Mouse (Mus musculus) intestine, postnatal 0 days (tissue): Measurements from ENCODE around the gene Olfr466. TPM values are rescaled to one million over a fixed set of nuclear protein-coding genes. Genes with fewer than 3 reads are reported as not detected.

Experiments
- ATAC-seq: fragments of 200-750 bp; cut with Nextera tagmentation; 2 replicates; pipeline ENCODE4 v1.8.0; 2017; ENCODE audit warnings: mild to moderate bottlenecking, moderate TSS enrichment, moderate library complexity
- H3K27ac ChIP-seq: fragments of 300-500 bp; sonication (generic); 2 replicates; pipeline ENCODE4 v1.5.1; 2014; ENCODE audit warnings: mild to moderate bottlenecking, low read depth, low read length, moderate library complexity
- H3K27me3 ChIP-seq: fragments of 300-500 bp; sonication (generic); replicated peaks from 2 replicates; pipeline ENCODE4 v1.6.1; 2014; ENCODE audit warnings: low read length, mixed read lengths; ENCODE audit not compliant: control insufficient read depth, insufficient read depth
- H3K36me3 ChIP-seq: fragments of 300-500 bp; sonication (generic); 2 replicates; pipeline ENCODE4 v1.6.1; 2014; ENCODE audit warnings: mild to moderate bottlenecking, moderate library complexity; ENCODE audit not compliant: control insufficient read depth, insufficient read depth
- H3K4me1 ChIP-seq: fragments of 300-500 bp; sonication (generic); replicated peaks from 2 replicates; pipeline ENCODE4 v1.6.1; 2014; ENCODE audit warnings: antibody characterized with exemption, low read length, mixed read lengths; ENCODE audit not compliant: control insufficient read depth, insufficient read depth
- H3K4me2 ChIP-seq: fragments of 300-500 bp; sonication (generic); replicated peaks from 2 replicates; pipeline ENCODE4 v1.6.1; 2014; ENCODE audit warnings: low read depth, mild to moderate bottlenecking, moderate library complexity
- H3K4me3 ChIP-seq: fragments of 300-500 bp; sonication (generic); 2 replicates; pipeline ENCODE4 v1.5.1; 2014; ENCODE audit warnings: low read depth, low read length
- H3K9ac ChIP-seq: fragments of 300-500 bp; sonication (generic); 2 replicates; pipeline ENCODE4 v1.6.1; 2014; ENCODE audit warnings: mild to moderate bottlenecking, low read depth, low read length
- H3K9me3 ChIP-seq: fragments of 300-500 bp; sonication (generic); 2 replicates; pipeline ENCODE4 v1.6.1; 2016; ENCODE audit warnings: mixed run types; ENCODE audit not compliant: control insufficient read depth
- CTCF ChIP-seq: sonication (generic); IDR thresholded peaks from 2 replicates; pipeline ENCODE4 v1.5.1; 2016; ENCODE audit warnings: low read depth, mild to moderate bottlenecking, control low read depth, antibody characterized with exemption, moderate library complexity
- WGBS: fragments of 180-500 bp; shearing (Covaris S2); extraction: QIAGEN DNeasy Blood & Tissue Kit; methylation state at CpG from one replicate; pipeline ENCODE4 v1.1.7; 2014; 5-methylcytosine and 5-hydroxymethylcytosine counted together
- polyA plus RNA-seq: library from polyadenylated mRNA; unstranded; fragments of >200 nt; fragmentation: Nextera tagmentation; extraction: Ambion mirVana; gene quantifications from 2 replicates; pipeline ENCODE4 v1.2.1, GENCODE M21; 2015

Olfr466 gene
- polyA plus RNA-seq, result not detected in 2 replicates

DNA sequence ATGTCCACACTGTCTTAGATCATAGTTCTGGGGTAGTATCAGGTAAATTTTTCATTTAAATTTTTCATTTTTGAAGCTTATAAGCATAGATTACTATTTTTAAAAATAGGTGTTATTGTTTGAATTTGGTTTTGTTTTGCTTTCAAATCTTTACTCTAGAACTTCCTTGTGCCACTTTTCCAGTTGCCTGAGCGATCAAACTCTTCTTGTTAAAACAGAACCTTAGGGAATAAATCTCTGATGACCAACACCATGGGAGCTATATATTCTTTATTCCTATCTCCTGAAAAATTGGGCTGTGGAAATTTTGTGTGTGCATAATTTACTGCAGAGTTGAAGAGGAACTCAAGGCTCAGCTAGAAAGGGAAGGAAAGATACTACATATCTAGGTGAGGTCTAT lies at the start of gene Olfr466:
Olfr466 (plus strand) TSS at position 301 of the 400 bp plus-strand sequence.
- H3K27ac ChIP-seq, result no peak within 1 kb of the TSS
- no peaks in the 10 kb centered on the region for H3K27me3 ChIP-seq
- 58% methylated on average over 1 of the region's 1 CpGs for WGBS
- H3K9me3 ChIP-seq, result no peaks in the 10 kb centered on the region
- no peak within 1 kb of the TSS for H3K4me2 ChIP-seq
- H3K4me3 ChIP-seq, result no peak within 1 kb of the TSS
- no peak for ATAC-seq
- TF ChIP-seq CTCF, result no peak
- no peak within 1 kb of the TSS for H3K9ac ChIP-seq
- no peaks in the 10 kb centered on the region for H3K4me1 ChIP-seq
- H3K36me3 ChIP-seq, result no peaks in the 10 kb centered on the region

DNA sequence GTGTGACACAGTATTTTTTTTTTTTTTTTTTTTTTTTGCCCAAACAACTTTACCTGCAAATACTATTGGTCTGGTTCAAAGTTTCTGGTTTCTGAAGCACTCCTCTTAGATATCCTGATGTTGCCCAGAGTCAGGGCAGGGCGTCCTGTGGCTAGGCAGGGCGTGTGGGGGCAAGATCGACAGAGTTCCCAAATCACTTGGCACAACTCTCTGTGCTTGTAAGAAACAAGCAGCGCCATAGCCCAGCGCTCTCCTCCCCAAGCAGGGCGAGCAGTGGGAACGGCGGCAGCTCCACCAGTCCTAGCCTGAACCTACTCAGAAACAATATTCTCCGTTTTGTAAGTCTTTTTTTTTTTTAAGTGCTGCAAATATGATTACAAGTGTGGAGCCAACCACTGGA lies 49.4 kb upstream of the Olfr466 start:
- no peaks in the 10 kb centered on the region for H3K27me3 ChIP-seq
- no peak overlapping the region for H3K4me2 ChIP-seq
- H3K4me3 ChIP-seq, result no peak overlapping the region
- H3K27ac ChIP-seq, result no peak overlapping the region
- WGBS, result 94% methylated on average over 9 of the region's 9 CpGs
- H3K9ac ChIP-seq, result no peak overlapping the region
- H3K9me3 ChIP-seq, result no peaks in the 10 kb centered on the region
- ATAC-seq, result no peak
- H3K36me3 ChIP-seq, result no peaks in the 10 kb centered on the region
- TF ChIP-seq CTCF, result no peak
- H3K4me1 ChIP-seq, result no peaks in the 10 kb centered on the region

DNA sequence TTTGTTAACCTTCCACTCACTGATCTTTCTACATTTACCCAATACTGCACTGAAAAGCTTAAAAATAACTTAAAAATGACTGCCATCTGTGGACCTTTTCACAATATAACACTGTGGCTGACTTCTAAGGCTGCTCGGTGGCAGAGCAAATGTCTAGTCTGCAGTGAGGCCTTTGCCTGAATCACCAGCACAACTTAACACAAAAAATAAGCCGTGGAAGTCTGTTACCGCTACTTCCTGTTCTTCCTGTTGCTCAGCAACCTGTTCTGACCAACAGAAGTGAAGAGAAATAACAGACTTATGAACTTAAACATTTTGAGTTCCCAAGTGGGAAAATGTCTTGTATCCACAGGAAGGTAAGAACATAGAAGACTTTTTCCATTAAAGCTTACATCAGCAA lies 48.8 kb upstream of the Olfr466 start:
- Histone ChIP-seq H3K36me3 (no peaks in the 10 kb centered on the region), H3K9me3 (no peaks in the 10 kb centered on the region), H3K4me2 (no peak overlapping the region), H3K27ac (no peak overlapping the region), H3K9ac (no peak overlapping the region), H3K4me1 (no peaks in the 10 kb centered on the region), H3K27me3 (no peaks in the 10 kb centered on the region), H3K4me3 (no peak overlapping the region)
- WGBS, result 91% methylated on average over 3 of the region's 3 CpGs
- no peak for TF ChIP-seq CTCF
- no peak for ATAC-seq

DNA sequence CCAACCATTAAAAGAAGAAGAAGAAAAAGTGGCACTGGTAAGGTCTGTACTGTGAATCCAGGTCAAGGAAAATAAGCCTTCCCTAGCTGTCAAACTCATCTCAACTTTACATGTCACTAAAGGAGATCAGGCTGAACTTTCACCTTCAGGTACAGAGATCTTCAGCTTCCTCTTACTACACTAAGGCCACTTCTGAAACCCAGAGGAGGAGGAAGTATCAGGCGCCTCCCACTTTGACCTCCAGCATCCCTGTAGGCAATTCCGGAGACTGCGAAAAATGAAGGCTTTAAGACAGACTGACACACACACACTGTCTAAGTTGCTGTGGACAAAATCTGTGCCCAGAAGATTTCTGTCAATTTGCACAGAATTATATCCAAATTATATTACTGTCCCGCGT lies 38.1 kb upstream of the Olfr466 start:
- TF ChIP-seq CTCF, result no peak
- peak overlapping the region; percentile 77 for H3K4me3 ChIP-seq
- no peaks in the 10 kb centered on the region for H3K36me3 ChIP-seq
- H3K4me2 ChIP-seq, result peak overlapping the region; percentile 66
- 0% methylated on average over 5 of the region's 5 CpGs for WGBS
- no peaks in the 10 kb centered on the region for H3K27me3 ChIP-seq
- H3K9ac ChIP-seq, result peak overlapping the region; percentile 82
- H3K4me1 ChIP-seq, result no peaks in the 10 kb centered on the region
- H3K27ac ChIP-seq, result peak overlapping the region; percentile 91
- H3K9me3 ChIP-seq, result no peaks in the 10 kb centered on the region
- ATAC-seq, result peak; percentile 58

DNA sequence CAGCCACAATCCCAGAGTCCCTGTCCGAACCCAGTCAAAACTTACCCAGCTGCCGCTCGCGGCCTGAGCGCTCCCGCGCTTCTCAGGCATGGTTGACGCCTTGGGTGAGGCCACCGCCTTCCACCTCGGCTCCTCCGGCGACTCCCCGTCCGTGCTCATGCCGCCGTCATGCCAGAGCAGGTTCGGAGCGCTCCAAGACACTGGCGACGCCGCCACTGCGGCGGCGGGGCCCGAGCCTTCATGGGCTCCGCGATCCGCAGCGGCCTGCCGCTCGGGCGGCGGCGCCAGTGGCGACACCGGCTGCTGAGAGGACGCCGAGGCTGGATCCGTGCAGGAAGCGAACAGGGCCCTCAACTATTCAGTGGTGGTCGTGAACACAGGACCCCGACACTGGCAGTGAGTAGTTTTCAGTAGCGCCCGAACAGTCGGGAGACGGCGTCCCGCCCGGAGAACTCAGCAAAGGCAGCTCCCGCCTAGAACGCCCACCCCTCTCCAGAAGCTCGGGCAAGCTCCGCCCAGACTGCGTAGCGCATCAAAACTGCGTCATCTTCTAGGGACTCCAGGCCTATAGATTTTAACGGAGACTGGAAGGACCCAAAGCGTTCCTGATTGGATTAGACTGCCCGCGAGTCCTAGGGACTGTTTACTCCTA lies 37.5 kb upstream of the Olfr466 start, which contains the start of gene Mfsd14b:
Mfsd14b (minus strand) TSS at position 517 of the 652 bp plus-strand sequence.
- Histone ChIP-seq H3K9ac (peak within 1 kb of the TSS; percentile 82), H3K27ac (peak within 1 kb of the TSS; percentile 91), H3K27me3 (no peaks in the 10 kb centered on the region), H3K36me3 (no peaks in the 10 kb centered on the region), H3K9me3 (no peaks in the 10 kb centered on the region), H3K4me3 (peak within 1 kb of the TSS; percentile 77), H3K4me1 (no peaks in the 10 kb centered on the region), H3K4me2 (peak within 1 kb of the TSS; percentile 66)
- no peak for TF ChIP-seq CTCF
- WGBS, result under 1% methylated on average over 60 of the region's 60 CpGs
- ATAC-seq, result peak; percentile 99

DNA sequence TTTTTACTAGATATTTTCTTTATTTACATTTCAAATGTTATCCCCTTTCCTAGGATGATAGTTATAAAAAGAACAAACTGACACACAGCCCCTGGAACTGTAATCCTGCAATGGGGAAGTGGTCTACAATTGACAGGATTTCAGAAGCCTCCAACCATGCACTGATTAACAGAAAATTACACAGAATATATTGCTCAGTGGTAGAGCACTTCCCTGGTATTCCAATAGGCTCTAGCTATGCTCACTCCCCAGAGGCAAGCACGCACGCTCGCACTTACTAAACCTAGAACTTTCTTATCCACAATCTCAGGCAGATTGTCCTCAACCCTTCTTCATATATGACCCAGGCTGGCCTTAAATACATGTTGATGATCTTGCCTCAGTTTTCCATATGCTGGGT lies 36.8 kb upstream of the Olfr466 start:
- H3K4me3 ChIP-seq, result peak overlapping the region; percentile 77
- H3K9ac ChIP-seq, result peak overlapping the region; percentile 82
- peak overlapping the region; percentile 66 for H3K4me2 ChIP-seq
- no peaks in the 10 kb centered on the region for H3K27me3 ChIP-seq
- 0 out of 2 replicates have a peak, but pooled peaks have one; percentile 40 for ATAC-seq
- H3K27ac ChIP-seq, result peak overlapping the region; percentile 91
- H3K4me1 ChIP-seq, result no peaks in the 10 kb centered on the region
- TF ChIP-seq CTCF, result no peak
- no peaks in the 10 kb centered on the region for H3K9me3 ChIP-seq
- no peaks in the 10 kb centered on the region for H3K36me3 ChIP-seq
- 62% methylated on average over 3 of the region's 3 CpGs for WGBS
